Mouse (Mus musculus) embryonic facial prominence, embryonic 10.5 days (tissue): ENCODE measurements at regions not wholly inside any gene's neighbourhood (a gene's known extent, or its start where the extent isn't known, plus 50 kb on each side); places are given as distances from the start of the nearest gene placed in this dataset.

Experiments used
- DNase-seq: peaks from one replicate; pipeline ENCODE4 v3.0.0-alpha.2; 2017; ENCODE audit warnings: low spot score
- H3K27ac ChIP-seq: fragments of 300-500 bp; sonication (generic); replicated peaks from 2 replicates; pipeline ENCODE4 v1.5.1; 2016; ENCODE audit warnings: mild to moderate bottlenecking
- H3K27me3 ChIP-seq: fragments of 300-500 bp; sonication (generic); replicated peaks from 2 replicates; pipeline ENCODE4 v1.6.1; 2016; ENCODE audit warnings: low read depth, mild to moderate bottlenecking; ENCODE audit not compliant: poor library complexity, severe bottlenecking
- H3K36me3 ChIP-seq: fragments of 300-500 bp; sonication (generic); replicated peaks from 2 replicates; pipeline ENCODE4 v1.6.1; 2016; ENCODE audit warnings: mild to moderate bottlenecking, moderate library complexity
- H3K4me1 ChIP-seq: fragments of 300-500 bp; sonication (generic); 2 replicates; pipeline ENCODE4 v1.6.1; 2016
- H3K4me3 ChIP-seq: fragments of 300-500 bp; sonication (generic); 2 replicates; pipeline ENCODE4 v1.5.1; 2016; ENCODE audit warnings: mild to moderate bottlenecking, moderate library complexity
- H3K9me3 ChIP-seq: fragments of 300-500 bp; sonication (generic); 2 replicates; pipeline ENCODE4 v1.6.1; 2016; ENCODE audit warnings: mild to moderate bottlenecking
- WGBS: fragments of 180-500 bp; shearing (Covaris S2); methylation state at CpG from one replicate; pipeline ENCODE4 v1.1.7; 2016; 5-methylcytosine and 5-hydroxymethylcytosine counted together

GRCm38 (mm10) chr16:27878499-27878898 is 489.8 kb downstream of the Ccdc50 start:
- H3K9me3 ChIP-seq = no peaks in the 10 kb centered on the region
- H3K36me3 ChIP-seq = no peaks in the 10 kb centered on the region
- no peak overlapping the region for H3K27ac ChIP-seq
- WGBS = 28% methylated on average over 2 of the region's 2 CpGs
- DNase-seq = no peak
- H3K27me3 ChIP-seq = no peaks in the 10 kb centered on the region
- H3K4me3 ChIP-seq = no peak overlapping the region
- H3K4me1 ChIP-seq = peaks cover 6% of the 10 kb centered on the region

GRCm38 (mm10) chr16:27878950-27879349 is 490.3 kb downstream of the Ccdc50 start:
- Histone ChIP-seq H3K9me3 (no peaks in the 10 kb centered on the region), H3K4me1 (peaks cover 6% of the 10 kb centered on the region), H3K27ac (no peak overlapping the region), H3K27me3 (no peaks in the 10 kb centered on the region), H3K4me3 (no peak overlapping the region), H3K36me3 (no peaks in the 10 kb centered on the region)
- no peak for DNase-seq
- WGBS = 38% methylated on average over 3 of the region's 3 CpGs

GRCm38 (mm10) chr16:27884363-27884762 is 495.7 kb downstream of the Ccdc50 start:
- Histone ChIP-seq H3K9me3 (no peaks in the 10 kb centered on the region), H3K27ac (no peak overlapping the region), H3K4me1 (peaks cover 2% of the 10 kb centered on the region; the same call in 1 of the 2 replicates), H3K4me3 (no peak overlapping the region), H3K36me3 (no peaks in the 10 kb centered on the region), H3K27me3 (no peaks in the 10 kb centered on the region)
- DNase-seq = no peak
- 28% methylated on average over 2 of the region's 2 CpGs for WGBS

GRCm38 (mm10) chr16:27906036-27906435 is 517.4 kb downstream of the Ccdc50 start:
- Histone ChIP-seq H3K4me1 (no peaks in the 10 kb centered on the region), H3K27ac (no peak overlapping the region), H3K4me3 (no peak overlapping the region), H3K27me3 (no peaks in the 10 kb centered on the region), H3K36me3 (no peaks in the 10 kb centered on the region), H3K9me3 (no peaks in the 10 kb centered on the region)
- DNase-seq = no peak
- 5% methylated on average over 2 of the region's 2 CpGs for WGBS

- H3K36me3 ChIP-seq = no peaks in the 10 kb centered on the region
- no peaks in the 10 kb centered on the region for H3K9me3 ChIP-seq
- no peak overlapping the region for H3K27ac ChIP-seq
- H3K4me3 ChIP-seq = no peak overlapping the region
- H3K27me3 ChIP-seq = no peaks in the 10 kb centered on the region
- 96% methylated on average over 1 of the region's 1 CpGs for WGBS
- no peaks in the 10 kb centered on the region for H3K4me1 ChIP-seq
- no peak for DNase-seq
Measured at GRCm38 (mm10) chr16:27915422-27915821, 526.8 kb downstream of the Ccdc50 start.

- WGBS = 76% methylated on average over 7 of the region's 7 CpGs
Measured at GRCm38 (mm10) chr16:27925528-27926360, 537.1 kb downstream of the Ccdc50 start.

GRCm38 (mm10) chr16:27926361-27926651 is 537.6 kb downstream of the Ccdc50 start:
- H3K27ac ChIP-seq = no peak overlapping the region
- H3K4me3 ChIP-seq = no peak overlapping the region
- no peaks in the 10 kb centered on the region for H3K27me3 ChIP-seq
- H3K9me3 ChIP-seq = no peaks in the 10 kb centered on the region
- DNase-seq = no peak
- H3K36me3 ChIP-seq = no peaks in the 10 kb centered on the region
- H3K4me1 ChIP-seq = no peaks in the 10 kb centered on the region
- 54% methylated on average over 1 of the region's 1 CpGs for WGBS

More at GRCm38 (mm10) chr16:27925528-27926360, 537.1 kb downstream of the Ccdc50 start:
- no peak overlapping the region for H3K27ac ChIP-seq
- H3K4me3 ChIP-seq = no peak overlapping the region
- no peaks in the 10 kb centered on the region for H3K9me3 ChIP-seq
- no peak for DNase-seq
- no peaks in the 10 kb centered on the region for H3K27me3 ChIP-seq
- no peaks in the 10 kb centered on the region for H3K4me1 ChIP-seq
- H3K36me3 ChIP-seq = no peaks in the 10 kb centered on the region

- WGBS = 83% methylated on average over 3 of the region's 3 CpGs
- Histone ChIP-seq H3K4me3 (no peak overlapping the region), H3K9me3 (no peaks in the 10 kb centered on the region)
Measured at GRCm38 (mm10) chr16:27949291-27949690, 560.6 kb downstream of the Ccdc50 start.

GRCm38 (mm10) chr16:27949811-27950210 is 561.1 kb downstream of the Ccdc50 start:
- no peaks in the 10 kb centered on the region for H3K4me1 ChIP-seq

More at GRCm38 (mm10) chr16:27949291-27949690, 560.6 kb downstream of the Ccdc50 start:
- H3K27ac ChIP-seq = no peak overlapping the region
- no peaks in the 10 kb centered on the region for H3K4me1 ChIP-seq
- no peaks in the 10 kb centered on the region for H3K36me3 ChIP-seq
- H3K27me3 ChIP-seq = no peaks in the 10 kb centered on the region
- DNase-seq = no peak

GRCm38 (mm10) chr16:27962811-27963210 is 574.1 kb downstream of the Ccdc50 start:
- no peaks in the 10 kb centered on the region for H3K9me3 ChIP-seq
- H3K4me1 ChIP-seq = no peaks in the 10 kb centered on the region
- H3K27me3 ChIP-seq = no peaks in the 10 kb centered on the region
- no peak overlapping the region for H3K4me3 ChIP-seq
- DNase-seq = no peak
- no peaks in the 10 kb centered on the region for H3K36me3 ChIP-seq
- no peak overlapping the region for H3K27ac ChIP-seq
- WGBS = 86% methylated on average over 2 of the region's 2 CpGs

More at GRCm38 (mm10) chr16:27949811-27950210, 561.1 kb downstream of the Ccdc50 start:
- DNase-seq = no peak
- H3K27me3 ChIP-seq = no peaks in the 10 kb centered on the region
- no peak overlapping the region for H3K27ac ChIP-seq
- 18% methylated on average over 3 of the region's 3 CpGs for WGBS
- no peaks in the 10 kb centered on the region for H3K9me3 ChIP-seq
- H3K36me3 ChIP-seq = no peaks in the 10 kb centered on the region
- H3K4me3 ChIP-seq = no peak overlapping the region

- H3K9me3 ChIP-seq = no peaks in the 10 kb centered on the region
- whole genome bisulfite sequencing = 89% methylated on average over 4 of the region's 4 CpGs
- no peaks in the 10 kb centered on the region for H3K27me3 ChIP-seq
- no peak for DNase-seq
- H3K4me3 ChIP-seq = no peak overlapping the region
- H3K36me3 ChIP-seq = no peaks in the 10 kb centered on the region
- H3K27ac ChIP-seq = no peak overlapping the region
- H3K4me1 ChIP-seq = no peaks in the 10 kb centered on the region
Measured at GRCm38 (mm10) chr16:27978730-27979440, 590.2 kb downstream of the Ccdc50 start.

- WGBS = 50% methylated on average over 6 of the region's 6 CpGs
- DNase-seq = no peak
- no peaks in the 10 kb centered on the region for H3K9me3 ChIP-seq
- no peaks in the 10 kb centered on the region for H3K36me3 ChIP-seq
- H3K27ac ChIP-seq = no peak overlapping the region
- no peaks in the 10 kb centered on the region for H3K27me3 ChIP-seq
- H3K4me3 ChIP-seq = no peak overlapping the region
- no peaks in the 10 kb centered on the region for H3K4me1 ChIP-seq
Measured at GRCm38 (mm10) chr16:28015276-28015897, 626.7 kb downstream of the Ccdc50 start.

- Histone ChIP-seq H3K36me3 (no peaks in the 10 kb centered on the region), H3K27ac (no peak overlapping the region), H3K4me3 (no peak overlapping the region), H3K4me1 (no peaks in the 10 kb centered on the region), H3K27me3 (no peaks in the 10 kb centered on the region), H3K9me3 (no peaks in the 10 kb centered on the region)
- no peak for DNase-seq
Measured at GRCm38 (mm10) chr16:28018311-28018710, 629.6 kb downstream of the Ccdc50 start.
